Mouse (Mus musculus) neural tube, embryonic 14.5 days (tissue): Measurements from ENCODE around the gene Rsph6a. TPM values are rescaled to one million over a fixed set of nuclear protein-coding genes. Genes with fewer than 3 reads are reported as not detected.

Experiments
- ATAC-seq: fragments of 200-750 bp; cut with Nextera tagmentation; 2 replicates; pipeline ENCODE4 v1.8.0; 2017; ENCODE audit warnings: low read depth, mild to moderate bottlenecking, moderate TSS enrichment, moderate library complexity
- H3K27ac ChIP-seq: fragments of 300-500 bp; sonication (generic); 2 replicates; pipeline ENCODE4 v1.5.1; 2014; ENCODE audit warnings: low read depth, mild to moderate bottlenecking, control low read depth, low read length, moderate library complexity, mixed read lengths
- H3K27me3 ChIP-seq: fragments of 300-500 bp; sonication (generic); 2 replicates; pipeline ENCODE4 v1.6.1; 2014; ENCODE audit warnings: low read length; ENCODE audit not compliant: control insufficient read depth, insufficient read depth
- H3K36me3 ChIP-seq: fragments of 300-500 bp; sonication (generic); 2 replicates; pipeline ENCODE4 v1.6.1; 2014; ENCODE audit warnings: low read length, mixed read lengths; ENCODE audit not compliant: control insufficient read depth, insufficient read depth
- H3K4me1 ChIP-seq: fragments of 300-500 bp; sonication (generic); 2 replicates; pipeline ENCODE4 v1.6.1; 2014; ENCODE audit warnings: low read length; ENCODE audit not compliant: control insufficient read depth, insufficient read depth
- H3K4me2 ChIP-seq: fragments of 300-500 bp; sonication (generic); 2 replicates; pipeline ENCODE4 v1.6.1; 2014; ENCODE audit warnings: mild to moderate bottlenecking, low read depth, low read length, control low read depth
- H3K4me3 ChIP-seq: fragments of 300-500 bp; sonication (generic); 2 replicates; pipeline ENCODE4 v1.5.1; 2014; ENCODE audit warnings: low read depth, low read length, control low read depth, mixed read lengths
- H3K9ac ChIP-seq: fragments of 300-500 bp; sonication (generic); replicated peaks from 2 replicates; pipeline ENCODE4 v1.6.1; 2014; ENCODE audit warnings: low read depth, mild to moderate bottlenecking, control low read depth, low read length, mixed read lengths
- H3K9me3 ChIP-seq: fragments of 300-500 bp; sonication (generic); 2 replicates; pipeline ENCODE4 v1.6.1; 2016; ENCODE audit warnings: low read length; ENCODE audit not compliant: control insufficient read depth
- WGBS: fragments of 180-500 bp; shearing (Covaris S2); extraction: QIAGEN DNeasy Blood & Tissue Kit; methylation state at CpG from one replicate; pipeline ENCODE4 v1.1.7; 2014; 5-methylcytosine and 5-hydroxymethylcytosine counted together
- polyA plus RNA-seq: library from polyadenylated mRNA; unstranded; fragments of >200 nt; fragmentation: Nextera tagmentation; extraction: Ambion mirVana; gene quantifications from 2 replicates; pipeline ENCODE4 v1.2.1, GENCODE M21; 2014

Gene Rsph6a
- polyA plus RNA-seq, 1 experiment from 2014 or later: not detected

DNA sequence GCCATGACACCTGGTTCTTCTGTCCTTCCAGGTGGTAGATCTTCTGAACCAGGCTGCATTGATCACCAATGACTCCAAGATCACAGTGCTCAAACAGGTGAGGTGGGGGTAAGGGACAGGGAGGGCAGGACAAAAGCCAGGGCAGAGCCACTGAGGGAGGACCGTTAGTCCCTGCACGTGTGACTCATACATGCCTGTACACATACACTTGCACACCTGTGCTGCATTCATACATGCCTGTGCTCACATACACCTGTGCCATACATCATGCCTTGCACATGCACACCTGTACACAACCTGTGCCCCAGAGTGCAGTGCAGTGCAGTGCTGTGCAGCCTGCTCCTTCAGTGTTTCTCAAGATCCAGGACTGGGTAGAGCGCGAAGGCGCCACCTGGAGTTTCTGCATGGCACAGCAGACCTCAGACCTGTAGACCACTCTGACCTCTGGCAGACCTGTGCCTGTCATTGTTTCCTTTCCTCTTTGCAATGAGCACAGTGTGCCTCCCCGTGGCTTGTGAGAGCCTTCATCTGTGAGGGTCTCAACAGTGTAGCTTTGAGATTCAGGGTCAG is 25.3 kb upstream of the Rsph6a start:
- peak; percentile 22; the same call in 1 of the 2 replicates for ATAC-seq
- H3K27ac ChIP-seq: no peak overlapping the region
- no peaks in the 10 kb centered on the region for H3K27me3 ChIP-seq
- peaks cover 34% of the 10 kb centered on the region for H3K36me3 ChIP-seq
- WGBS: 64% methylated on average over 6 of the region's 6 CpGs
- peaks cover 11% of the 10 kb centered on the region for H3K4me1 ChIP-seq
- H3K9me3 ChIP-seq: no peaks in the 10 kb centered on the region
- no peak overlapping the region for H3K4me3 ChIP-seq
- H3K9ac ChIP-seq: no peak overlapping the region
- no peak overlapping the region for H3K4me2 ChIP-seq

DNA sequence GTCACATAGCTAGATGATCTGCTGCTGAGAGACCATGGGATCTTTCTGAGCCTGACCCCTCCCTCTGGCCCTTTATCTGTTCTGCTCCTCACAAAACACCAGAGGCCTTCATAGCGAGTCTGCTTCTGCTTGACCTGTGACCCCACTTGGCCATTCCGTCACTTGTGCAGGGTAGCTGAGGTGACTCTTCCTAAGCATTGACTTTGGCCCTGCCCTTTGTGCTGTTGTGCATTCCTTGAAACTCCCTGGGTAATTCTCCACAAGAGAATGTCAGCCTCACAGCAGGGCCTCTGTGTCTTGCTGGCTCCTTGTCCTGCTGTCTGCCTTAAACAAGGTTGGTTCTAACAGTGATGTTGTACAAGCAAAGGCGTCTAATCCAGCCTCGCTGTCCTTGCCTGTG is 22.8 kb upstream of the Rsph6a start:
- no peak overlapping the region for H3K4me2 ChIP-seq
- H3K9me3 ChIP-seq: no peaks in the 10 kb centered on the region
- ATAC-seq: no peak
- no peak overlapping the region for H3K27ac ChIP-seq
- H3K36me3 ChIP-seq: peaks cover 50% of the 10 kb centered on the region
- H3K9ac ChIP-seq: no peak overlapping the region
- no peak overlapping the region for H3K4me3 ChIP-seq
- H3K4me1 ChIP-seq: no peaks in the 10 kb centered on the region
- no peaks in the 10 kb centered on the region for H3K27me3 ChIP-seq
- WGBS: 30% methylated on average over 4 of the region's 4 CpGs

DNA sequence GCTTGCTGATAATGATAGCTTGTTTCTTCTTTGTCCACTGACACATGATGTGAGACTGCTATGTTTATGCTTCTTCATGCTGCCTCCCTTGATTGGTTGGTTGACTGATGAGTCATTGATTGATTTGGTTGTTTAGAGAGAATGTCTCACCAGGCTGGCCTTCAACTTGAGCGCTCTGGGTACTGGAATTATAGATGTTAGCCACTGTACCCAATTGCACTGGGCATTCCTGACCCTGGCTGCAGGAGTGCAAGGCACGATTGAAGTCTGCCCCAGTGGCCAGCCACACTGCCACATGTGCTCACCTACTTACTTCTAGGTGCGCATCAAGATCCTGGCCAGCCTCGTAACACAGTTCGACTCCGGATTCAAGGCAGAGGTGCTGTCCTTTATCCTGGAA is 9.9 kb upstream of the Rsph6a start:
- no peak for ATAC-seq
- no peaks in the 10 kb centered on the region for H3K9me3 ChIP-seq
- H3K4me1 ChIP-seq: no peaks in the 10 kb centered on the region
- 98% methylated on average over 6 of the region's 6 CpGs for WGBS
- H3K4me3 ChIP-seq: no peak overlapping the region
- H3K27me3 ChIP-seq: no peaks in the 10 kb centered on the region
- peaks cover 80% of the 10 kb centered on the region for H3K36me3 ChIP-seq
- H3K4me2 ChIP-seq: no peak overlapping the region
- no peak overlapping the region for H3K9ac ChIP-seq
- no peak overlapping the region for H3K27ac ChIP-seq

DNA sequence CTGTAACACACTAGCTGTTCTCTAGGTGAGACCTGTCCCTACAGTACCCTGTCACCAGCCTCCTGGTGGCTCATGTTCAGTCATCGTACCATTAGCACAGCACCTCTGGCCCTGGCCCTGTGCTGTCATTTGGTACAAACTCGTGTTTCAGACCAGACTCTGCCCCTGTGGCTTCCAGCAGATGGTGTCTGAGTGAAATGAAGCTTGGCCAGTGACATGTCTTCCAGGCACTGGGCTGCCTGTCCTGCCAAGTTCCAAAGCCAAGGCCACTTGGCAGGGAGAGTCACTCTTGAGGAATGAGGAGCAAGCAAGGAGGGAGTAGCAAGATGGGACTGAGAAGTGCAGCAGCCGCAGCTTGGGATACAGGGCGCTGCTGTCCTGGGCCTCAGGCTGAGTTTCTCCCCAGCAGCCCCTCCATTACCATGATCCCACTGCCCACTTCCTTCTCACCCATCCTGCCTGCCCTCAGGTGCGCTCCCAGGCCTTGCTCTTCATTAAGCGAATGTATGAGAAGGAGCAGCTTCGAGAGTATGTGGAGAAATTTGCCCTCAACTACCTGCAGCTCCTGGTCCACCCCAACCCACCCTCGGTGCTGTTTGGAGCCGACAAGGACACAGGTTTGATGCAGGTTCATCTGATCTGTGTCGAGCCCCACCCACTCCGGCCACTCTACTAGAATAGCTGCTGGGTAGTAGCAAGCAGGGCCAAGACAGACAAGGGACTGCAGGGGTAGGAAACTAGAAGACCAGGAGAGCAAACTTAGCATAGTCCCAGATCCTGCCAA is 8.0 kb upstream of the Rsph6a start:
- Histone ChIP-seq H3K9me3 (no peaks in the 10 kb centered on the region), H3K36me3 (peaks cover 74% of the 10 kb centered on the region), H3K27ac (no peak overlapping the region), H3K27me3 (no peaks in the 10 kb centered on the region), H3K4me3 (no peak overlapping the region), H3K4me1 (no peaks in the 10 kb centered on the region), H3K4me2 (no peak overlapping the region), H3K9ac (no peak overlapping the region)
- no peak for ATAC-seq
- 94% methylated on average over 11 of the region's 11 CpGs for WGBS

DNA sequence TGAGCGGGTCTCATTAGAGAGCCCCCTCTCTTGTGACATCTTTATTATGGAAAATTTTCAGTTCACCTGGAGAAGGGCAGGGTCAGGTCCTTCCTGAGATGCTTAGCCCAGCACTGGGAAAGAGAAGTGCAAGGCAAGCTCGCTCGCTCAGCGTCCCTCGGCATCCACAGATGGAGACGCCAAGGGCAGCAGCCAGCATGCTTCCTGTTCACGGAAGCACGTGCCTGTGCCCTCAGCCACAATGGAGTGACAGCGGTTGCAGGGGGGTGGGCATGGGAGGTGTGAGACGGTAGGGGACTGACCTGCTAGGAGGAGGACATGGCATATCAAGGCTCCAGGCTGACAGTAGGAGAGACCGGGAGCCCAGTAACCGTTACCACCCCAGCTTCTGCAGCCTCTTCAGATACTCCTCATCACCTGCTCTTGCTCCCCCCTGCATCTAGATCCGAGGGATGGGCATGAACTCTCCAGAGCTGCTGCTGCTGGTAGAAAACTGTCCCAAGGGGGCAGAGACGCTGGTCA is 6.4 kb upstream of the Rsph6a start:
- no peaks in the 10 kb centered on the region for H3K27me3 ChIP-seq
- 93% methylated on average over 14 of the region's 14 CpGs for WGBS
- no peak overlapping the region for H3K9ac ChIP-seq
- no peaks in the 10 kb centered on the region for H3K4me1 ChIP-seq
- H3K9me3 ChIP-seq: no peaks in the 10 kb centered on the region
- no peak overlapping the region for H3K4me2 ChIP-seq
- peaks cover 59% of the 10 kb centered on the region for H3K36me3 ChIP-seq
- no peak overlapping the region for H3K4me3 ChIP-seq
- H3K27ac ChIP-seq: no peak overlapping the region
- ATAC-seq: no peak

DNA sequence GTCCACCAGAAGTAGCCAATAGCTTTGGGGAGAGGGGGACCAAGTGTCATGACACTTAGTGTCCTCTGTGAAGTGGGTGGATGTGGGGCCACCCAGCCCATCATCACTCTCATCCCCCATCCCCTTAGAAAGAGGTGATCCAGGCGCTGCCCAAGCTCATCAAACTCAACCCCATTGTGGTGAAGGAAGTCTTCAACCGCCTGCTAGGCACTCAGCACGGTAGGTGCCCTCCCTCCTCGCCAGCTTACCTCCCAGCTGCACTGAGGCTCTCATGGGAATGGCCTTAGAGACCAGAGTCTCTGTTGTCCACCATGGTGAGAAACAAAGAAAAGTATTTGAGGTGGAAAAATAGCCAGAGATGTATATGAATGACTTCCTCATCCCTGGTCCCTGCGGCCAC is 5.2 kb upstream of the Rsph6a start:
- 92% methylated on average over 5 of the region's 5 CpGs for WGBS
- H3K4me1 ChIP-seq: no peaks in the 10 kb centered on the region
- ATAC-seq: no peak
- no peaks in the 10 kb centered on the region for H3K9me3 ChIP-seq
- H3K27me3 ChIP-seq: no peaks in the 10 kb centered on the region
- no peak overlapping the region for H3K27ac ChIP-seq
- H3K9ac ChIP-seq: no peak overlapping the region
- no peak overlapping the region for H3K4me3 ChIP-seq
- peaks cover 54% of the 10 kb centered on the region for H3K36me3 ChIP-seq
- H3K4me2 ChIP-seq: no peak overlapping the region

DNA sequence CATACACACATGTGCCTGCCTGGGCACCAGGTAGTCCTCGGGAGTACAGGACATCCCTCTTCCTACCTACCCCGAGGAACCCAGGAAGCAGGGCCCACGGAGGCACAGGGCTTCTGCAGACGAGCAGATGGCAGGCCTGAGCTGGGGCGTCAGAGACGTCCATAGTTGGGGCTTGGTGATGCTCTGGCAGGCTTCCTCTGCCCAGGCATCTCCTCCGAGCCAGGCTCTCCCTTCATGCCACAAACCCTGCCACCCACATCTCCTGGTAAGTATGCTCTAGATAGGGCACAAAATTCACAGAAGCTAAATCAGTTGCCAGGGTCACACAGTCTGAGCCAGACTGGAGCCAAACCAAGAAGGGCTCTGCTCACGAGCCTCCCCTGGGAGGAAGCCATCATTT is 4.3 kb upstream of the Rsph6a start:
- Histone ChIP-seq H3K4me1 (no peaks in the 10 kb centered on the region), H3K36me3 (peaks cover 44% of the 10 kb centered on the region), H3K27me3 (no peaks in the 10 kb centered on the region), H3K9ac (no peak overlapping the region), H3K27ac (no peak overlapping the region), H3K4me3 (no peak overlapping the region), H3K4me2 (no peak overlapping the region), H3K9me3 (no peaks in the 10 kb centered on the region)
- ATAC-seq: no peak
- WGBS: 94% methylated on average over 8 of the region's 8 CpGs

DNA sequence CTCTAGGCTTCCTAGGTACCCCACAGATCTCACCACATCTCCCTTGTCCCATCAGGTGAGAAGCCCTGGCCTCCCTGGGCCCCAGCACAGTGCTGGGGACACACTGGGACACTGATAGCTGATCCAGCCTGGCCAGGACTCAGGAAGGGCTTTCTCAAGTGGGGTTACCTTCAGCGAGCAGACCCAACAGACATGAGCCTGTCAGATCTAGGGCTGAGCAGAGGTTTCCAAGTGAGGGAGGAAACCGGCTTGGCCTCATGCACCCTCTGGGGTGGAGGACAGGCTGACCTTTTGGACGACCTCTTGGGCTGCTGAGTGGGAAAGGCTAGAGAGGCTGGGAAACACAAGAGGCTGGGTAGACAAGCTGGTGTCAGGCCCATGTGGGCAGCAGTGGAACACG is 3.3 kb upstream of the Rsph6a start:
- Histone ChIP-seq H3K27ac (no peak overlapping the region), H3K27me3 (no peaks in the 10 kb centered on the region), H3K9me3 (no peaks in the 10 kb centered on the region), H3K36me3 (peaks cover 35% of the 10 kb centered on the region), H3K4me1 (no peaks in the 10 kb centered on the region), H3K4me3 (no peak overlapping the region), H3K4me2 (no peak overlapping the region), H3K9ac (no peak overlapping the region)
- ATAC-seq: no peak
- 78% methylated on average over 4 of the region's 4 CpGs for WGBS

DNA sequence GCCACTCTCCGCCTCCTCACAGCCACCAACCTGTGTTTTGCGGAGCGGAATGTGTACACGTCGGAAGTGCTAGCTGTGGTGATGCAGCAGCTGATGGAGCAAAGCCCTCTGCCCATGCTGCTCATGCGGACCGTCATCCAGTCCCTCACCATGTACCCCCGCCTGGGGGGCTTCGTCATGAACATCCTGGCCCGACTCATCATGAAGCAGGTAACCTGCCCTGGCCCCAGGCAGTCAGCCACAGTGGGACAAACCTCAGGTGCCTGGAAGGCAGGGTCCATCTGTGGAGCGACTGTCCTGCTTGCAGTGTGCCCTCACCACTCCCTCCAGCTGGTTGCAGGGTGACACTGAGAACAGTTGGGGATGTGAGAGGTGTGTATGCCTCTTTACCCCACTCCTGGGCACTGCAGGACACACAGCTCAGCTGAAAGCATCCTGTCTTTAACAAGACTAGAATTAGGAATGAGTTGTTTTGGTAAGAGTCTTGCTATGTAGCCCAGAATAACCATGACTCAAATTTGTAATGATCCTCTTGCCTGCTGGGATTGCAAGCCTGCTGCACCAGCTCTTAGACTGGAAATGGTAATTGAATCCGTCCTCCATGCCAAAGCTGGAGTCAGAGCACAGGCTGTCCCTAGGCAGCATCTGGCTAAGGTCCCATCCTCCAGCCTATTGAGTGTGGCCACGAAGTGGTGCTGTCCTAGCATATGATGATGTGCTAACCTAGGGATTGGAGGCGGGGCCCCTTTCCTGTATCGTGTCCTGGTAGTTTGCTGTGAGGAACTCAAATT is 1.9 kb upstream of the Rsph6a start:
- H3K4me3 ChIP-seq: no peak overlapping the region
- WGBS: 91% methylated on average over 15 of the region's 15 CpGs
- ATAC-seq: no peak
- no peak overlapping the region for H3K27ac ChIP-seq
- H3K4me1 ChIP-seq: no peaks in the 10 kb centered on the region
- peaks cover 21% of the 10 kb centered on the region for H3K36me3 ChIP-seq
- H3K9ac ChIP-seq: no peak overlapping the region
- H3K4me2 ChIP-seq: no peak overlapping the region
- no peaks in the 10 kb centered on the region for H3K9me3 ChIP-seq
- H3K27me3 ChIP-seq: no peaks in the 10 kb centered on the region
